Mouse (Mus musculus): ENCODE measurements around the gene Hcn2. TPM values are rescaled to one million over a fixed set of nuclear protein-coding genes. Genes with fewer than 3 reads are reported as not detected.
A peak's percentile ranks its signal among the peaks of the same experiment; 100 is the strongest.

Gene Hcn2
- polyA plus RNA-seq, 1 experiment from 2014 or later = 0.28 TPM

DNA sequence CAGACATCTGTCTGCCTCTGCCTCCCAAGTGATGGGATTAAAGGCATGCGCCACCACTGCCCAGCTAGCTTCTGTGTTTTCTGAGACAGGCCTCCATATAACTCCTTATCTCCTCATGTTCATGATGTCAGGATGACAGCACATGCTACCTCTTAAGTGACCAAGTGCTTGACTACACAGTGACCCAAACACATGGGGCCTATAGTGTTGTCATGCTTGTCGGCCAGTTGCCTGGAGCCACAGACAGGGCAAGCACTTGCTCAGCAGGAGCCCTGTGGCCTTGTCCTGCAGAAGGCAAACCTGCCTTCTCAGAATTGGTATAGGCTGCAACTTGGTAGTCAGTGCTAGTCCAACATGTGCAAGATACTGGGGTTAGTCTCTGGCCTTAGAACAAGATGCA lies 30.2 kb upstream of the Hcn2 start:
- ATAC-seq (ENCODE audit: low FRiP score, low TSS enrichment) = no peak
- Histone ChIP-seq H3K27ac (replicated peaks) (no peak overlapping the region), H3K4me1 (replicated peaks; ENCODE audit: control insufficient read depth, insufficient read depth) (peaks cover 10% of the 10 kb centered on the region; the same call in 1 of the 2 replicates), H3K27me3 (ENCODE audit: control insufficient read depth, insufficient read depth, low read length) (no peaks in the 10 kb centered on the region), H3K4me2 (replicated peaks; ENCODE audit: low read depth) (no peak overlapping the region), H3K4me3 (ENCODE audit: low read depth, low read length) (no peak overlapping the region), H3K9me3 (ENCODE audit: control insufficient read depth, low read length) (no peaks in the 10 kb centered on the region), H3K36me3 (ENCODE audit: control insufficient read depth, insufficient read depth, low read length) (peaks cover 20% of the 10 kb centered on the region), H3K9ac (ENCODE audit: low read length) (no peak overlapping the region)
- DNase-seq (ENCODE audit: low spot score) = no peak
- TF ChIP-seq EP300 (optimal IDR thresholded peaks at IDR 0.05) (no peak), CTCF (IDR thresholded peaks at IDR 0.05; ENCODE audit: low read depth) (no peak)
- 88% methylated on average over 2 of the region's 2 CpGs for WGBS

DNA sequence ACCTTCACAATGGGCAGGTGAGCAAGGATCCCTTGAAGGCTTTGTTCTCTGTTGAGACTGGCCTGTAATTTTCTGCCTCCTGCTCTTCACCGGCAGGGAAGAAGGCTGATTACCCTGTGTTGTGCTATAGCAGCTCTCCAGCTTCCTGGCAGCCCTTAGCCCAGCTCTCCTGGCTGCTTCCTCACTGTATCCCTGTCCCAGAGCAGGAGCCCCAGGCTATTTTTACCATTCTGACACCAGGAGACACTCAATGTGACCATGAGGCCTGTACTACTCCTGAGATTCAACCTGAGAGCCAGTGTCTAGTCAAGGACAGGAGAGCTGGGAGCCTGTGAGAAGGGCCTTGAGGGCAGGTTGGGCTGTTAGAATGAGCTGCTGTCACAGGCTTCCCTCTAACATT lies 29.7 kb upstream of the Hcn2 start:
- no peaks in the 10 kb centered on the region for H3K9me3 ChIP-seq (ENCODE audit: control insufficient read depth, low read length)
- DNase-seq (ENCODE audit: low spot score) (no peak), ATAC-seq (ENCODE audit: low FRiP score, low TSS enrichment) (no peak)
- H3K36me3 ChIP-seq (ENCODE audit: control insufficient read depth, insufficient read depth, low read length) = peaks cover 20% of the 10 kb centered on the region
- H3K27me3 ChIP-seq (ENCODE audit: control insufficient read depth, insufficient read depth, low read length) = no peaks in the 10 kb centered on the region
- H3K27ac ChIP-seq (replicated peaks) = no peak overlapping the region
- TF ChIP-seq CTCF (IDR thresholded peaks at IDR 0.05; ENCODE audit: low read depth) (no peak), EP300 (optimal IDR thresholded peaks at IDR 0.05) (no peak)
- 73% methylated on average over 1 of the region's 1 CpGs for WGBS
- H3K9ac ChIP-seq (ENCODE audit: low read length) = no peak overlapping the region
- H3K4me2 ChIP-seq (replicated peaks; ENCODE audit: low read depth) = no peak overlapping the region
- no peak overlapping the region for H3K4me3 ChIP-seq (ENCODE audit: low read depth, low read length)
- peaks cover 10% of the 10 kb centered on the region; the same call in 1 of the 2 replicates for H3K4me1 ChIP-seq (replicated peaks; ENCODE audit: control insufficient read depth, insufficient read depth)

DNA sequence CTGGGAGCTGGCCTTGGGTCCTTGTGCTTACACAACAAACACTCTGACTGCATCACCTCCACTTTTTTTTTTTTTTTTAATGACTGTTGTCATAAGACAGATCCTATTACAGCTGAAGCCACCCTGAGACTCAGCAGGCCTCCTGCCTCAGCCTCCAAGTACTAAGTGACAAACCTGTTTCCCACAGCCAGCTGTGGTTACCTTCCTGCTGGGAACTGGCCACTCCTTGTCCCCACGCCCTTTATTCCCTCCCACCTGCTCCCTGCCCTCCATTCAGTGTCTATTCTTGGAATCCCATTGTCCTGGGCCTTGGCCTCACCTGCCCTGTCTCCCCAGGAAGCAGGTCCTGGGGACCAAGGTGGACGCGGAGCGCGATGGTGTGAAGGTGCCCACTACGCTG lies 28.9 kb upstream of the Hcn2 start:
- DNase-seq (ENCODE audit: low spot score) (no peak), ATAC-seq (ENCODE audit: low FRiP score, low TSS enrichment) (no peak)
- Histone ChIP-seq H3K4me2 (replicated peaks; ENCODE audit: low read depth) (no peak overlapping the region), H3K4me1 (replicated peaks; ENCODE audit: control insufficient read depth, insufficient read depth) (peaks cover 10% of the 10 kb centered on the region; the same call in 1 of the 2 replicates), H3K36me3 (ENCODE audit: control insufficient read depth, insufficient read depth, low read length) (peaks cover 20% of the 10 kb centered on the region), H3K27me3 (ENCODE audit: control insufficient read depth, insufficient read depth, low read length) (no peaks in the 10 kb centered on the region), H3K9me3 (ENCODE audit: control insufficient read depth, low read length) (no peaks in the 10 kb centered on the region), H3K9ac (ENCODE audit: low read length) (no peak overlapping the region), H3K27ac (replicated peaks) (no peak overlapping the region), H3K4me3 (ENCODE audit: low read depth, low read length) (no peak overlapping the region)
- 90% methylated on average over 6 of the region's 6 CpGs for WGBS
- no peak for TF ChIP-seq CTCF (IDR thresholded peaks at IDR 0.05; ENCODE audit: low read depth)
- no peak for TF ChIP-seq EP300 (optimal IDR thresholded peaks at IDR 0.05)

DNA sequence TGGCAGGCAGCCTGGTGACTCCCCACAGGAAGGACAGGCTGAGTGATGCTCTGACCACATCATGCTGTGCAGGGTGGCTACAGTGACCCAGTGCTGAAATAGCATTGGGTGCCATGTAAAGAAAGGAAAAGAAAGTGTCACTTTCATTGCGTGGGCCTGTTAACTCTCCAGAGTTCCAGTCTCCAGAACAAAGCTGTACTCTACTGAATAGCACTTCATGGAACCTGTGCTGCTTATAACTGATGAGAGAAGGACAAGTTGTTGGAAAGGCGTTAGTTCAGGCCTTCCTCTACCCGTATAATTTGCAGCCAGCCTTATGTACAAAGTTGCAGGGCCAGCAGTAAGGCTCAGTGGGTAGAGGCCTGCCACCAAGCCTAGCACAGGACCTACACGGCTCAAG lies 27.7 kb upstream of the Hcn2 start, which contains the start of gene Gzmm:
Gzmm (plus strand) TSS at position 301 of the 400 bp plus-strand sequence.
- Histone ChIP-seq H3K9ac (ENCODE audit: low read length) (no peak within 1 kb of the TSS), H3K4me3 (ENCODE audit: low read depth, low read length) (no peak within 1 kb of the TSS), H3K27ac (replicated peaks) (no peak within 1 kb of the TSS), H3K9me3 (ENCODE audit: control insufficient read depth, low read length) (no peaks in the 10 kb centered on the region), H3K36me3 (ENCODE audit: control insufficient read depth, insufficient read depth, low read length) (peaks cover 20% of the 10 kb centered on the region), H3K4me1 (replicated peaks; ENCODE audit: control insufficient read depth, insufficient read depth) (peaks cover 4% of the 10 kb centered on the region; the same call in 1 of the 2 replicates), H3K27me3 (ENCODE audit: control insufficient read depth, insufficient read depth, low read length) (no peaks in the 10 kb centered on the region), H3K4me2 (replicated peaks; ENCODE audit: low read depth) (no peak within 1 kb of the TSS)
- ATAC-seq (ENCODE audit: low FRiP score, low TSS enrichment) (no peak), DNase-seq (ENCODE audit: low spot score) (no peak)
- WGBS = 78% methylated on average over 4 of the region's 4 CpGs
- TF ChIP-seq EP300 (optimal IDR thresholded peaks at IDR 0.05) (no peak), CTCF (IDR thresholded peaks at IDR 0.05; ENCODE audit: low read depth) (no peak)

DNA sequence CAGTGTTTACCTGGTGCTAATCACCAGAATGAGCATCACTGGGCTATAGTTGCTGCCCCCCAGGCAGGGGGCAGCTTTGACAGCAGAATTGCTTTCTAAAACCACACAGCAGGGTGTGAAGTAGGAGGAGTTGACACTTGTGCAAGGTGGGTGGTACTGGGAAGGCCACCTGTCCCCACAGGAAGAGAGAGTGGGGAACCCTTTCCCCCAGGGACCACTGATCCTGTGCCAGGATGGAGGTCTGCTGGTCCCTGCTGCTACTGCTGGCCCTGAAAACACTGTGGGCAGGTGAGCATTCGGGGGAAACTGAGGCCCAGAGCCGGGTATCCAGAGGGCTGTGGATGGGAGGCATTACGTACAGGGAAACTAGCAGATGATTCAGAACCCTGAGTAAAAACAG lies 27.3 kb upstream of the Hcn2 start:
- H3K36me3 ChIP-seq (ENCODE audit: control insufficient read depth, insufficient read depth, low read length) = peaks cover 20% of the 10 kb centered on the region
- TF ChIP-seq EP300 (optimal IDR thresholded peaks at IDR 0.05) (no peak), CTCF (IDR thresholded peaks at IDR 0.05; ENCODE audit: low read depth) (no peak)

DNA sequence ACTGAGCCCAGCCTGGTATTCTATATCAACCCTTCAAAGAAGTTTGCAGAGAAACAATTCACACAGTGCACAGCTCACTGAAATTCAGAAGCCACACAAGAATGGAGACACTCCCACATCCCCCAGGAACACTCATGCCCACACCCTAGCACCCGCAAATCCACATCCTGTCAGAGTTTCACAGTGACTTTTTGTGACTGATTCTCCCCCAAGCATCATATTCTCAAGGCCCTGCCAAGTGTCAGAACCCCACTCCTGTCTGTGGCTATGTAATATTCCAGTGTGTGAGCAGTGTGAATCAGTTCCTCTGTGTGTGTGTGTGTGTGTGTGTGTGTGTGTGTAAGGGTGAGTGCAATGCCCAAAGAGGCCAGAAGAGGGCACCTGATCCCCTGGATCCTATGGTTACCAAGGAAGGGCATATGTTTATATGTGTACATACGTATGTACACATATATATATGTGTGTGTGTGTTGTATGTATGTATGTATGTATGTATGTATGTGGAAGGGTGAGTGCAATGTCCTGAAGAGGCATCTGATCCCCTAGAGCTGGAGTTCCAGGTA lies 24.4 kb upstream of the Hcn2 start:
- H3K9me3 ChIP-seq (ENCODE audit: control insufficient read depth, low read length) = no peaks in the 10 kb centered on the region
- H3K4me2 ChIP-seq (replicated peaks; ENCODE audit: low read depth) = no peak overlapping the region
- DNase-seq (ENCODE audit: low spot score) = no peak
- H3K27ac ChIP-seq (replicated peaks) = no peak overlapping the region
- no peak overlapping the region for H3K4me3 ChIP-seq (ENCODE audit: low read depth, low read length)
- H3K36me3 ChIP-seq (ENCODE audit: control insufficient read depth, insufficient read depth, low read length) = peaks cover 11% of the 10 kb centered on the region
- peaks cover 8% of the 10 kb centered on the region for H3K4me1 ChIP-seq (replicated peaks; ENCODE audit: control insufficient read depth, insufficient read depth)
- 95% methylated on average over 2 of the region's 2 CpGs for WGBS
- no peak for TF ChIP-seq EP300 (optimal IDR thresholded peaks at IDR 0.05)
- TF ChIP-seq CTCF (IDR thresholded peaks at IDR 0.05; ENCODE audit: low read depth) = peak; percentile 52
- no peak overlapping the region for H3K9ac ChIP-seq (ENCODE audit: low read length)
- ATAC-seq (ENCODE audit: low FRiP score, low TSS enrichment) = no peak
- no peaks in the 10 kb centered on the region for H3K27me3 ChIP-seq (ENCODE audit: control insufficient read depth, insufficient read depth, low read length)

More for the DNA sequence above, 27.3 kb upstream of the Hcn2 start:
- no peaks in the 10 kb centered on the region for H3K27me3 ChIP-seq (ENCODE audit: control insufficient read depth, insufficient read depth, low read length)
- DNase-seq (ENCODE audit: low spot score) (no peak), ATAC-seq (ENCODE audit: low FRiP score, low TSS enrichment) (no peak)
- H3K4me3 ChIP-seq (ENCODE audit: low read depth, low read length) = no peak overlapping the region
- H3K4me1 ChIP-seq (replicated peaks; ENCODE audit: control insufficient read depth, insufficient read depth) = 0 out of 2 replicates have a peak, but pooled peaks cover 2% of the 10 kb centered on the region
- no peak overlapping the region for H3K4me2 ChIP-seq (replicated peaks; ENCODE audit: low read depth)
- 88% methylated on average over 3 of the region's 3 CpGs for WGBS
- H3K27ac ChIP-seq (replicated peaks) = no peak overlapping the region
- no peaks in the 10 kb centered on the region for H3K9me3 ChIP-seq (ENCODE audit: control insufficient read depth, low read length)
- no peak overlapping the region for H3K9ac ChIP-seq (ENCODE audit: low read length)

All from stomach, postnatal 0 days (tissue).